Mouse (Mus musculus) T-cell, adult 2 months (primary cell): Measurements from ENCODE around the gene Nexn.

Experiments
- DNase-seq: peaks from one replicate; pipeline ENCODE4 v3.0.0; 2022; ENCODE audit warnings: low spot score

Nexn gene

GRCm38 (mm10) chr3:152193635-152194097, 72.5 kb downstream of the Nexn start:
- peak; percentile 87 for DNase-seq

DNA sequence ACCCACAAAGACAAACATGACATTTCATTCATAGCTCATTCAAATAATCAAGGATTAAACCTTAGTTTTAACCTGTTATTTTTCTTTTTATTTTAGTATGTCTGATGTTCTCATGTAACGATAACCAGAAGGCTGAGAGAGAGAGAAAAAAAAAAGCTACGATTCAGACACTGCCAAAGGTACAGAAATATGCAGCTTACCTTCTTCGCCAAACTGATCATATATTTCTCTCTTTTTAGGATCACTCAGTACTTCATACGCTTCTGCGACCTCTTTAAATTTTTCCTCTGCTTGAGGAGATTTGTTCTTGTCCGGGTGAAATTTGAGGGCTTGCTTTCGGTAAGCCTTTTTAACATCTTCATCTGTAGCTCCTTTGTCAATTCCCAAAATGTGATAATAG, 73.0 kb downstream of the Nexn start:
- no peak for DNase-seq

DNA sequence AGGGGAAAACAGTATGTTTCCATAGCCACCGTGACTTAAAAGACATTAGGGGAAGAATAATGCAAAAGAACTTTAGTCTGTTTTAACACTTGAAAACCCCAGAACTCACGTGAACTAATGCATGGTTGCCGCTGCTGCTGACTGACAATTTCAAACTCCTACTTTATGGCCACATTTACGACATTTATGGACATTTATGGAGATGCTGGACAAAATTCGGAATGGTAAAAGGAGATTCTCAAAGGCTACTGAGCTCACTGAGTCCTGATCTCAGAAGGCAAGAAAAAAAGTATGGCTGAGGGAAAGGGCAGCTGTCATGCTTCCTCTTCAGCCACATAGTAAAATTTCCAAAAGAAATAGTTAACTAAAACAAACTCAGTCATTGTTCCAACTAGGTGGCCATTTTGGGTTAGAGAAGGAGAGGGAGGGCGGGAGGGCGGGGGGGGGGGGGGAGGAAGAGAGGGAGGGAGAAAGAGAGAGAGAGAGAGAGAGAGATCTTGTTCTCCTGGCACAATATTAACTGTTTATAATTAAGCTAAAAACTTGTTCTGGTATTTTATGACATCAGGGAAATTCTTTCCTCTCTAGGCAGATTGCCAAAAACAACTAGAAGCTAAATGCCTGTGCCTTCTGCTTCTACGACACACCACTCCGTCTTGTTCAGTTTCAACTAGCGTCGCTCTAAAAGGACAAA, 73.8 kb downstream of the Nexn start:
- peak; percentile 5 for DNase-seq

DNA sequence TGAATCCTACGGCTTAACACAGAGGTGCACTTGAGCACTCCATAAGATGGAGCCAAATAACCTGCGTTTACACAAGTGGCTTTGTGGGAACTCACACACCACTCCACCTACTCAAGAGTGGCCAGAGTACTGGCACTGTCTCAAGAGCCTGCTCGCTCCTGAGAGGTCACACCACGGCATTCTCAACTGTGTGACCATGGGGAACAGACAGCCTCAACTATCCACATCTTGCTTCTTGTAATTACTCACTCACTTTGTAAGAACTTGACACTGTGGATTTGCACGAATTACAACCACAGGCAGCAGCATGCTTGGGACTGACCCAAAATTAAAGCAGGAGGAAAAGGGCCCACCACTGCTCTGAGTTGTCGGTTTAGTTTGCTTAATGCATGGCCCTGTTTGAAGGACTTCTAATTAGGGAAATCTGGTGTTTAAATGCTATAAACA, 74.3 kb downstream of the Nexn start:
- DNase-seq, result peak; percentile 10

GRCm38 (mm10) chr3:152190679-152191477, 75.3 kb downstream of the Nexn start:
- DNase-seq, result no peak

- DNase-seq, result no peak
Observed at GRCm38 (mm10) chr3:152189306-152189705, 76.8 kb downstream of the Nexn start.
